Mouse (Mus musculus): ENCODE data around the gene D17Wsu92e. TPM values are rescaled to one million over a fixed set of nuclear protein-coding genes. Genes with fewer than 3 reads are reported as not detected.

Gene D17Wsu92e
- polyA plus RNA-seq, 1 experiment from 2014 or later, result 18.6 TPM

DNA sequence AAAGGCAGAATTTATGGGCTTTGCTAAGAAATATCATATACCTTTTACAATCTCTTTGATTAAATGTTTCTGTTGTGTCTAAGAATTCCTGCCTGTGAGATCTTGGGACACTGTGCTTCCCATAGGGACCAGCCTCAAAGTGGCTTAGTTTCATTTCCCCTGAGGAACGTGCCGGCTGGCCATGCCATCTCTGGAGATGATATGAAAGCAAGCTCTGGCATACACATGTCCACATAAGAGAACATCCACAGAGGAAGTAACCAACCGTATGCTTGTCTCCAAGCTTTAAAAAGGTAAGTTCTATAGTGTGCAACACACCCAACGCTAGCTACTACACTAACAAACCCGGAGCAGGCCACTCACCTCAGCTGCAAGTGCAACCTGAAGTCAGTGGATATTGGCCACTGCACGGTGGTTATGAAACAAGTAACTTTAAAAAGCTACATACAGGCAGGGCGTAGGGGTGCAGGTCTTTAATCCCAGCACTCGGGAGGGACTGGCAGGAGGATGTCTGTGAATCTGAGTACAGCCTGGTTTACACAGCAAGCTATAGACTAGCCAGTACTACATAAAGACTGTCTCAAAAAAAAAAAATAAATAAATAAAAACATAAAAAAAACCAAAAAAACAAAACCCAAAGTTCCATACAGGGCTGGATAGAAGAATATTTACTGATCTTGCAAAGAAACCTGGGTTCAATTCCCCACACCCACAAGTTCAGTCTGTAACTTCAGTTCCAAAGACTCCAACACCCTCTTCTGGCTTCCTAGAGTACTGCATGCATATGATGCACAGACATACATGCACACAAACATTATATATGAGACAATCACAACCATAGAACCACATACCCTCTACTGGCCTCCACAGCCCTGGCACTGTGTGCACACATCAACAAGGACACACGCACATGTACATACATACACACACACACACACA lies 19.5 kb downstream of the D17Wsu92e start:
- 76% methylated on average over 9 of the region's 9 CpGs for WGBS
- H3K9me3 ChIP-seq, result no peaks in the 10 kb centered on the region
- no peak overlapping the region for H3K4me3 ChIP-seq (replicated peaks)
- peaks cover 65% of the 10 kb centered on the region for H3K4me1 ChIP-seq (replicated peaks)
- 0 out of 2 replicates have a peak overlapping the region, but pooled peaks have one; percentile 7 for H3K4me2 ChIP-seq
- no peak for ATAC-seq (ENCODE audit: insufficient number of reproducible peaks, insufficient read depth, low FRiP score, low TSS enrichment, low read depth)
- no peaks in the 10 kb centered on the region for H3K27me3 ChIP-seq
- no peak overlapping the region for H3K9ac ChIP-seq (replicated peaks)
- peak overlapping the region; percentile 82 for H3K27ac ChIP-seq
- H3K36me3 ChIP-seq, result no peaks in the 10 kb centered on the region

DNA sequence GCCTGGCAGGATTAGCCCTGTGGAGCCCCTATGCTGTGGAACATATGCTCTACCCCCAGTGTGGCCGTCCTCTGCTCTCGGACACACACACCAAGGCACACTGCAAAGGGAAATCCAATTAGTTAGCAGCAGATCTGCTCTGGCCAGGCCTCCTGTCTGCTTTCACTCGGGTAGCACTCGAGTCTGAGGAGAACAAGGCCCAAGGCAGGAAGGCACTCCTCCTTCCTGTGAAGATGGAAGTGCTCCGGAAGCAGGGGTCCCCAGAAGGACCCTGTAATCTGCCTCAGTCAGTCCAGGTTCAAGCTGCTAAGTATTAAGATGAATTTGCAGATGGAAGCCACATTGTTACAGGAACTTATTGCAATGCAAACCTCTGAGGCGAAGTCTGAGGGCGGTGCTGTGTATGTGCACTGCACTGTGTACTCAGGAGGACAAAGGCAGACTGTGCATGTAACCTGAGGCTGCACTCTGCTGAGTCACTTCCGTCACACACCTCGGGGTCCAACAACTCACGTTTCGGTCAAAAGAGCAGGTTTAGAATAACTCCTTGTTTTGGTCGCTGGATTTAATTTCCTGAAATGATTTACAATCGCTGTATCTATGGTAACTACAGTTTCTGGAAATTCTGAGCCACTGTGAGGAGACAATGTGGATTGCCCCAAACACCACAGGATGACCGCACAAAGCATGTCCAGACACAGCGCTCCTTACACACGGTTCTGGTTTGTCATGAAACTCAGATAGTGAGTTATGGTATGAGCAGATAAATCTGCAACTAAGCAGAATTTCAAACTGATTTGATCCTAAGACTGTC lies 20.5 kb downstream of the D17Wsu92e start:
- Histone ChIP-seq H3K4me3 (replicated peaks) (no peak overlapping the region; the same call in 1 of the 2 replicates), H3K36me3 (no peaks in the 10 kb centered on the region), H3K27me3 (no peaks in the 10 kb centered on the region), H3K4me2 (peak overlapping the region; percentile 45), H3K27ac (peak overlapping the region; percentile 97), H3K9ac (replicated peaks) (peak overlapping the region; percentile 37; the same call in 1 of the 2 replicates), H3K9me3 (no peaks in the 10 kb centered on the region), H3K4me1 (replicated peaks) (peaks cover 61% of the 10 kb centered on the region)
- WGBS, result 10% methylated on average over 16 of the region's 16 CpGs
- peak; percentile 95 for ATAC-seq (ENCODE audit: insufficient number of reproducible peaks, insufficient read depth, low FRiP score, low TSS enrichment, low read depth)

DNA sequence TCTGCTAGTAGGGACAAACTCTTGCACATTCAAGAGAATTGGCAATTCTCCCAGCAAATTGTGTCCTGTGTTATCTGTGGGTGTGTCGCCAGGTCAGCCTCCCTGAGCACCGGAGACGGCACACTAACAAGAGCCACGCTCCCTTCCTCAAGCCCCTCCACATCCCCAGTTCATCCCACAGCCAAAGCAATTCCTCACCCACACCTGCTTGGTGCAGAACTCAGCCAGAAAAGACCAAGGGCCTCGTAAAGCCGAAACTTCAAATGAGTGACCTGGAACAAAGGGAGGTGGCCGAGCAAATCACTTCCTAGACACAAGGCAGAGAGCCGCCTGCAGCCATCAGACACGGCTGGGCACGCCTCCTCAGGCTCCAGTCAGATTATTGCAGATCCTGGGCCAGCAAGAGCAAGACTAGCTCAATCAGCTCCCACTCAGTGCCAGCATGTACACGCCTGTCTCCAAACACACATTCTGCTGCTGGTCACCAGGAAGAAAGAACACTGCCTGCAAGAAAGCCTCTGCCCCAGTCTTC lies 23.0 kb downstream of the D17Wsu92e start:
- peaks cover 57% of the 10 kb centered on the region for H3K4me1 ChIP-seq (replicated peaks)
- peak overlapping the region; percentile 35 for H3K4me2 ChIP-seq
- 14% methylated on average over 11 of the region's 11 CpGs for WGBS
- peak overlapping the region; percentile 97 for H3K27ac ChIP-seq
- no peaks in the 10 kb centered on the region for H3K27me3 ChIP-seq
- H3K9ac ChIP-seq (replicated peaks), result 0 out of 2 replicates have a peak overlapping the region, but pooled peaks have one; percentile 14
- H3K36me3 ChIP-seq, result peaks cover 10% of the 10 kb centered on the region; the same call in 1 of the 2 replicates
- ATAC-seq (ENCODE audit: insufficient number of reproducible peaks, insufficient read depth, low FRiP score, low TSS enrichment, low read depth), result no peak
- no peaks in the 10 kb centered on the region for H3K9me3 ChIP-seq
- H3K4me3 ChIP-seq (replicated peaks), result no peak overlapping the region

DNA sequence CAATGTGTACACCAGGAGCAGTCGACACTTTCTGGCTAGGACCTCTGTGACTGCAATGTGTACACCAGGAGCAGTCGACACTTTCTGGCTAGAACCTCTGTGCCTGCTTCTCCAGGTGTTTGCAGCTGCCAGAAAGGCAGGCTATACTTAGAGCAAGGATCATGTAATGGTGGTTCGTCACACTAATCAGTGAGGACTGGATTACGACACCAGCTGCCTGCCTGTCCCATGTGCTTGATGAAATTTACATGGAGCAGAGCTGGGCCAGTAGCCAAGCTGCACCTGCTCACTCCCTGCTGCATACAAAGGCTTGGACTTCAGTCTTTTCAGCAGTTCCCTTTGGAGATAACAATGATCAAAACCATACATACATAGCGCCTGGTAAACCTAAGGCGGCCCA lies 23.7 kb downstream of the D17Wsu92e start:
- 37% methylated on average over 6 of the region's 6 CpGs for WGBS
- Histone ChIP-seq H3K4me1 (replicated peaks) (peaks cover 57% of the 10 kb centered on the region), H3K4me3 (replicated peaks) (no peak overlapping the region)

DNA sequence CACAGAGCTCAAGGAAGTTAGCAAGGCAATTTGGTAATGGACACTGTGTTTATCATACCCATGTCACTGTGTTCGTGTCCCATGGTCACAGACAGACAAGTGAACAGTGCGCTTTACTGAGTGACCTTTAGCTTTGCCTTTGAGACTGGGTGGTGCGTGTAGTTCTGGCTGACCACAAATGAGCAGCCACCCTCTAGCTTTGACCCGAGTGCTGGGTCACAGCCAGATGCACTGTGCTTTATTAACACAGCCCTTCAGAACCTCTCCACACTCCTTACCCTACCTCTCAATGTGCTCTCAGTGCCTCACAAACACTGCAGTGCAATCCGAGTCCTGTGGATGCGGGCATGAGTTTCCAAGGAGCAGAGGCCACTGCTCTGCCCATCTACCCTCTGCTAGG lies 27.3 kb downstream of the D17Wsu92e start:
- no peak overlapping the region for H3K4me3 ChIP-seq (replicated peaks)
- H3K4me2 ChIP-seq, result no peak overlapping the region
- H3K27me3 ChIP-seq, result no peaks in the 10 kb centered on the region
- H3K9ac ChIP-seq (replicated peaks), result no peak overlapping the region
- no peak overlapping the region for H3K27ac ChIP-seq
- H3K4me1 ChIP-seq (replicated peaks), result peaks cover 35% of the 10 kb centered on the region
- H3K36me3 ChIP-seq, result peaks cover 27% of the 10 kb centered on the region
- no peaks in the 10 kb centered on the region for H3K9me3 ChIP-seq
- 89% methylated on average over 6 of the region's 6 CpGs for WGBS
- no peak for ATAC-seq (ENCODE audit: insufficient number of reproducible peaks, insufficient read depth, low FRiP score, low TSS enrichment, low read depth)

More for the DNA sequence above, 23.7 kb downstream of the D17Wsu92e start:
- peak overlapping the region; percentile 97 for H3K27ac ChIP-seq
- H3K9ac ChIP-seq (replicated peaks), result no peak overlapping the region
- ATAC-seq (ENCODE audit: insufficient number of reproducible peaks, insufficient read depth, low FRiP score, low TSS enrichment, low read depth), result peak; percentile 66; the same call in 1 of the 2 replicates
- H3K36me3 ChIP-seq, result peaks cover 10% of the 10 kb centered on the region; the same call in 1 of the 2 replicates
- H3K9me3 ChIP-seq, result no peaks in the 10 kb centered on the region
- no peaks in the 10 kb centered on the region for H3K27me3 ChIP-seq
- H3K4me2 ChIP-seq, result peak overlapping the region; percentile 35

DNA sequence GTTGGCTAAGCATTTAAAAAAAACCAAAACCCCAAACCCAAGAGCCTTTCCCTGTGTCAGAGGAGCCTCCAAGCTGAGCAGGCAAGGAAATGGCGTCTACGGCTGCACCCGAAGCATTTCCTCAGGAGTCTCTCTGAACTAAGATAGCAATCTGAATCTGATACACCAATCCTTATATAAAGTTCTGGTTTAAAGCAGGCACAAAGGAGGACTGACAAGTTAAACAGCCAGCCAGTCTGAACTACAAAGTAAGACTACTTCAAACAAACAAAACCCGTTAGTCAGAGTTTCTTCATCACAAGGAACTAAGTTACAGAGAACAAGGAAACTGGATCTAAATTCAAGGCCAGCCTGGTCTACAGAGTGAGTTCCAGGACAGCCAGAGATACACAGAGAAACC lies 27.9 kb downstream of the D17Wsu92e start:
- Histone ChIP-seq H3K4me2 (no peak overlapping the region), H3K4me3 (replicated peaks) (no peak overlapping the region), H3K27me3 (no peaks in the 10 kb centered on the region), H3K9ac (replicated peaks) (no peak overlapping the region), H3K4me1 (replicated peaks) (peaks cover 29% of the 10 kb centered on the region), H3K9me3 (no peaks in the 10 kb centered on the region), H3K36me3 (peaks cover 27% of the 10 kb centered on the region), H3K27ac (no peak overlapping the region)
- no peak for ATAC-seq (ENCODE audit: insufficient number of reproducible peaks, insufficient read depth, low FRiP score, low TSS enrichment, low read depth)
- WGBS, result 77% methylated on average over 4 of the region's 4 CpGs

DNA sequence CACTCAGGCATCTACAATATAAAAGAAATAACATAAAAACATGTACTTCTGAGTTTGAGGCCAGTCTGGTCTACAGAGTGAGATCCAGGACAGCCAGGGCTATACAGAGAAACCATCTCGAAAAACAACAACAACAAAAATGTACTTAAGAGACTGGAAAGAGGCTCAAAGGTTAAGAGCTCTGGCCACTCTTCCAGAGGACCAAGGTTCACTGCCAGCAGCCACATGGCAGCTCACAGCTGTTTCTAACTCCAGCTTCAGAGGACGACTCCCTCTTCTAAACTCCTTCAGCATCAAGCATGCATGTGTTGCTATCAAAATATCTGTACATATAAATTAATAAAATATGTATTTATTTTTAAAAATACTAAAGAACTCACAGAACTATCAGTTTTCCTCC lies 28.9 kb downstream of the D17Wsu92e start:
- Histone ChIP-seq H3K9me3 (no peaks in the 10 kb centered on the region), H3K27me3 (no peaks in the 10 kb centered on the region), H3K4me1 (replicated peaks) (peaks cover 19% of the 10 kb centered on the region), H3K4me2 (no peak overlapping the region), H3K36me3 (peaks cover 27% of the 10 kb centered on the region), H3K4me3 (replicated peaks) (no peak overlapping the region), H3K9ac (replicated peaks) (no peak overlapping the region), H3K27ac (no peak overlapping the region)
- WGBS, result 72% methylated on average over 2 of the region's 2 CpGs
- no peak for ATAC-seq (ENCODE audit: insufficient number of reproducible peaks, insufficient read depth, low FRiP score, low TSS enrichment, low read depth)

DNA sequence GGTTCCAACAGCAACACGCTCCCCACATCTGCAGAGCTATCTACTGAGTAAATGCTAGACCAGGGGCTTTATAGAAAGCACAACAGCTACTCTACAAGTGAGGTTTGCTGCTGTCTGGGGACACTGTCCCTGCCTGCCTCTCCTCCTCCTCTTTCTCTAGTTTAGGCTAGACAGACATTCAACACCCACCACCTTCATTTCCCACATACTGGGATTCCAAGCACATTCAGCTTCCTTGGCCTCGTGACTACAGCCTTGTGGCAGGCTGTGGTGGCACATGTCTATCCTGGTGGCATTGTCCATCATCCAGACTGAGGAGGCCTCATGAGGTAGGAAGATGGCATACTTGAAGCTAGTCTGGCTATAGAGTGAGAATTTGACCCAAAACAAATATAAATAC lies 29.5 kb downstream of the D17Wsu92e start:
- no peak overlapping the region for H3K27ac ChIP-seq
- H3K9ac ChIP-seq (replicated peaks), result no peak overlapping the region
- no peak overlapping the region for H3K4me3 ChIP-seq (replicated peaks)
- WGBS, result 88% methylated on average over 2 of the region's 2 CpGs
- H3K36me3 ChIP-seq, result peaks cover 32% of the 10 kb centered on the region
- H3K4me1 ChIP-seq (replicated peaks), result peaks cover 14% of the 10 kb centered on the region
- H3K9me3 ChIP-seq, result no peaks in the 10 kb centered on the region
- H3K4me2 ChIP-seq, result no peak overlapping the region
- no peak for ATAC-seq (ENCODE audit: insufficient number of reproducible peaks, insufficient read depth, low FRiP score, low TSS enrichment, low read depth)
- H3K27me3 ChIP-seq, result no peaks in the 10 kb centered on the region

DNA sequence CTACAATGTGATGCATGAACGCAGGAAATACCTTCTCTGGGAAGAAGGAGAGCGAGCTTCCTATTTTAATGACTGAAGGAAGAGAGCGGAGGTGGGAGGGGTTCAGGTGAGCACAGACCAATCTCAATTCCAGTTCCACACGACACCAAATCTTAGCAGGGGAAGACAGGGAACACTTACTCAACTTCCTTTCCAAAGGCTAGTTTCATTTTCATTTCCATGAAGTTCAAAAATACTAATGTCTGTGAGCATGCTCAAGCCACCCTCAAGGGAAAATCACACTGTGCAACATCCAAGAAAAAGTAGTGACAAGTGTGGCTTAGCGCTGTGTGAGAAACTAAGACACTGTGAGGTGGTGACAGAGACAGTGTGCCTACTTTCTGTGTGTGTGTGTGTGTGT lies 30.4 kb downstream of the D17Wsu92e start:
- WGBS, result 83% methylated on average over 5 of the region's 5 CpGs

DNA sequence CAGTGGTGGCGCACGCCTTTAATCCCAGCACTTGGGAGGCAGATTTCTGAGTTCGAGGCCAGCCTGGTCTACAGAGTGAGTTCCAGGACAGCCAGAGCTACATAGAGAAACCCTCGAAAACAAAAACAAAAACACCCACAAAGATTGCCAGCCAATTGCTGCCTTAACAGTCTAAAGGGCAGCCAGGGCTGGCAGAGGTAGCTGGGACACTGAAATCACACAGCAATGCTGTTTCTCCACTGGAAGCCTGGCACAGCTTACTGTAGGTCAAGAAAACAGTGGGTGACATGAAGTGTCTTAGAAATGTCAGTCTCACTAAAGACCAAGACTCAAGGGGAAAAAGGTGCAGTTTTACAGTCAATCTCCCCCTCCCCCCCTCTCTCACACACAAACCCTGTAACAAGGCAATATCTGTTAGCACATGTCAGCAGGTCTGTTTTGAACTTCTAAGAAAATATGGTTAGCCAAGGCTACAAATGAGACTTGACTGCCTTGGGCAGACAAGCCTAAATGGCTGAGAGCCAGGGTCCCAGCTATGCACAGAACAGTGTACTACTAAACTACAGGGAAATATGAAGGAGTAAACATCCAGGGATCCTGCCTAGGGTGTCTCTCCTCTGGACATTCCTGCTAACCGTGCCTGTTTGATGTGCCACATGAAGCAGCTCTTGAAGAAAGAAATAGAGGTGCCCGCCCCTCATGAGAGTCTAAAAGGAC lies 31.8 kb downstream of the D17Wsu92e start:
- ATAC-seq (ENCODE audit: insufficient number of reproducible peaks, insufficient read depth, low FRiP score, low TSS enrichment, low read depth), result no peak
- Histone ChIP-seq H3K9me3 (no peaks in the 10 kb centered on the region), H3K36me3 (peaks cover 53% of the 10 kb centered on the region), H3K27me3 (no peaks in the 10 kb centered on the region), H3K4me3 (replicated peaks) (no peak overlapping the region), H3K27ac (0 out of 2 replicates have a peak overlapping the region, but pooled peaks have one; percentile 26), H3K4me1 (replicated peaks) (peaks cover 11% of the 10 kb centered on the region), H3K4me2 (no peak overlapping the region), H3K9ac (replicated peaks) (no peak overlapping the region)
- WGBS, result 92% methylated on average over 6 of the region's 6 CpGs

More for the DNA sequence above, 30.4 kb downstream of the D17Wsu92e start:
- H3K4me2 ChIP-seq, result no peak overlapping the region
- H3K4me1 ChIP-seq (replicated peaks), result peaks cover 11% of the 10 kb centered on the region
- no peak overlapping the region for H3K27ac ChIP-seq
- ATAC-seq (ENCODE audit: insufficient number of reproducible peaks, insufficient read depth, low FRiP score, low TSS enrichment, low read depth), result no peak
- no peaks in the 10 kb centered on the region for H3K9me3 ChIP-seq
- H3K9ac ChIP-seq (replicated peaks), result no peak overlapping the region
- H3K4me3 ChIP-seq (replicated peaks), result no peak overlapping the region
- peaks cover 42% of the 10 kb centered on the region for H3K36me3 ChIP-seq
- no peaks in the 10 kb centered on the region for H3K27me3 ChIP-seq
